Mouse (Mus musculus) forebrain, embryonic 15.5 days (tissue): ENCODE measurements around the gene Tsen15. TPM values are rescaled to one million over a fixed set of nuclear protein-coding genes. Genes with fewer than 3 reads are reported as not detected.
"Not testable (repeated sequence)": the region's sequence is repeated elsewhere in the genome, so short reads cannot be mapped to it uniquely, and the experiment has no call there.

Source experiments
- ATAC-seq: fragments of 200-750 bp; cut with Nextera tagmentation; replicated peaks from 2 replicates; pipeline ENCODE4 v1.8.0; 2017; ENCODE audit warnings: mild to moderate bottlenecking, moderate TSS enrichment, moderate library complexity
- H3K27ac ChIP-seq: fragments of 300-500 bp; sonication (generic); replicated peaks from 2 replicates; pipeline ENCODE4 v1.5.1; 2015; ENCODE audit warnings: mild to moderate bottlenecking, inconsistent platforms
- H3K27me3 ChIP-seq: fragments of 300-500 bp; sonication (generic); 2 replicates; pipeline ENCODE4 v1.6.1; 2015; ENCODE audit warnings: inconsistent platforms
- H3K36me3 ChIP-seq: fragments of 300-500 bp; sonication (generic); 2 replicates; pipeline ENCODE4 v1.6.1; 2015; ENCODE audit warnings: mild to moderate bottlenecking, inconsistent platforms
- H3K4me1 ChIP-seq: fragments of 300-500 bp; sonication (generic); 2 replicates; pipeline ENCODE4 v1.6.1; 2015; ENCODE audit warnings: inconsistent platforms
- H3K4me2 ChIP-seq: fragments of 300-500 bp; sonication (generic); replicated peaks from 2 replicates; pipeline ENCODE4 v1.6.1; 2015; ENCODE audit warnings: mild to moderate bottlenecking, inconsistent platforms
- H3K4me3 ChIP-seq: fragments of 300-500 bp; sonication (generic); 2 replicates; pipeline ENCODE4 v1.5.1; 2015; ENCODE audit warnings: mild to moderate bottlenecking, inconsistent platforms
- H3K9ac ChIP-seq: fragments of 300-500 bp; sonication (generic); replicated peaks from 2 replicates; pipeline ENCODE4 v1.6.1; 2015; ENCODE audit warnings: mild to moderate bottlenecking, inconsistent platforms
- H3K9me3 ChIP-seq: fragments of 300-500 bp; sonication (generic); 2 replicates; pipeline ENCODE4 v1.6.1; 2016; ENCODE audit warnings: inconsistent platforms
- WGBS: fragments of 180-500 bp; shearing (Covaris S2); methylation state at CpG from one replicate; pipeline ENCODE4 v1.1.7; 2015; ENCODE audit warnings: mixed read lengths; 5-methylcytosine and 5-hydroxymethylcytosine counted together
- polyA plus RNA-seq: library from polyadenylated mRNA; unstranded; fragments of >200 nt; fragmentation: Nextera tagmentation; extraction: Ambion mirVana; gene quantifications from 2 replicates; pipeline ENCODE4 v1.2.1, GENCODE M21; 2015

Gene Tsen15
- polyA plus RNA-seq, 1 experiment from 2014 or later, result 43.0 TPM

DNA sequence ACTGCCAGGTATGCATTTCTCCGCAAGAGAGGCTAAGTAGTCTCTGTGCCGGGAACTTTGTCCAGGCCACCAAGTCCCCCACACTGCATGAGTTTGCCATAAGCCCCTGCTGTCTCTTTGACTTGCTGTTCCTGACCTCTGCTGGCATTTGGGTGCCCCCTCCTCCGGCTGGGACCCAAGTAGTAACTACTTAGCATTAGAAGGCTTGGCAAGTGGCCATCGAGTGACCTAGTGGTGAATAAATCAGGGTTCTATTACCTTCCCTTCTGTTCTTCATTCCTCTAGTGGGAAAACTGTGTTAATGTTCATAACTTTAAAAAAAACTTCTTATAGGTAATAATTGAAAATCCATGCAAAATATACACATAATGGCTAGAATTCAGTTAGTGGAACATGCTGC, 22.9 kb upstream of the Tsen15 start:
- Histone ChIP-seq H3K9me3 (peaks cover 8% of the 10 kb centered on the region; the same call in 1 of the 2 replicates), H3K27ac (no peak overlapping the region), H3K4me2 (no peak overlapping the region), H3K4me3 (no peak overlapping the region), H3K9ac (no peak overlapping the region), H3K4me1 (peaks cover 24% of the 10 kb centered on the region), H3K27me3 (no peaks in the 10 kb centered on the region), H3K36me3 (no peaks in the 10 kb centered on the region)
- WGBS, result 83% methylated on average over 4 of the region's 4 CpGs
- ATAC-seq, result no peak

- ATAC-seq, result peak; percentile 41; the same call in 1 of the 2 replicates
- Histone ChIP-seq H3K27me3 (no peaks in the 10 kb centered on the region), H3K4me2 (peak overlapping the region; percentile 24), H3K27ac (no peak overlapping the region), H3K4me1 (peaks cover 22% of the 10 kb centered on the region; the same call in 1 of the 2 replicates), H3K9me3 (peaks cover 2% of the 10 kb centered on the region; the same call in 1 of the 2 replicates), H3K4me3 (no peak overlapping the region), H3K9ac (no peak overlapping the region), H3K36me3 (no peaks in the 10 kb centered on the region)
- WGBS, result 40% methylated on average over 22 of the region's 22 CpGs
Measured at GRCm38 (mm10) chr1:152407021-152407946, 20.8 kb upstream of the Tsen15 start.

DNA sequence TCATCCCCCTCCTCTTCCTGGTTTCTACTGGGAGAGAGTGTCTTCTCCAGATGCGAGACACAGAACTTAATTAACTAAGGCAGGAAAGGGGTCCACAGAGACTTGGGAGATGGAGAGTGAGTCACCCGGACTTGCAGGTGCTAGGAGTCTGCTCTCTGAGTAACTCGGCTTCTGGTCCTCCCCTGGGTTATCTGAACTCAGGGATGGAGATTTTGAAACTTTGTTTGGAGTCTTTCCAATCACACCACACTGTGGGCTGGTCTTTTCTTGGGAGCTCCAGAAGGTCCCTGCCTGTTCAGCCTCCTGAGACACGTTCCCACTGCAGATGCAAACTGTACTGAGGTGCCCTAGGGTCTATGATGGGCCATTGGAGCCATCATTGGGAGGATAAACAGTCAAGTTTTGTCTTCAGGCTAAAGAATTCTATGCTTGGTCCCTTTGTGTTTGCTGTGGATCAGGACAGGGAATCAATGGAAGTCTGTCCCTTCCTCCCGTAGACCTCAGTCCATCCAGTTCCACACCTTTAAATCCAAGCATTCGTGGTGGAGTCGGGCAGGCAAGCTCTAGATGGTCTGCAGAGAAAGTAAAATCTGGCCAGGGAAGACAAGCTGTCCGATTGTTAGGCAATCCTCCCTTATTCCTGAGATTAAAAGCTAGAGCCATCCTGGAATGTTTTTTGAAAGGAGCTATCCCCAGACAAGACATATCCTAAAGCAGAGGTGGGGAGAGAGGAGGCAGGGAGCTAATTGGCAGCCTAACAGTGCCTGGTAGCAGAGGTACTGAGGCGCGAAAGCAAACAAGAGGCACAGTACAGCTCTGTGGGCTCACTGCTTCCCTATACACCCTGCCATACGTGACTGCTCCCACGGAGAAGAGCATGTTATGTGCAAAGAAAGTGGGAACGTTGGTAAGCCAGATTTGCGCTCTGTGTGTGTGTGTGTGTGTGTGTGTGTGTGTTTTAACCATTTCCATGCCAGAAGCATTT, 14.4 kb upstream of the Tsen15 start:
- Histone ChIP-seq H3K36me3 (no peaks in the 10 kb centered on the region), H3K27me3 (peaks cover 6% of the 10 kb centered on the region; the same call in 1 of the 2 replicates), H3K27ac (no peak overlapping the region), H3K9me3 (no peaks in the 10 kb centered on the region), H3K4me1 (peaks cover 17% of the 10 kb centered on the region), H3K4me2 (peak overlapping the region; percentile 86), H3K4me3 (peak overlapping the region; percentile 56), H3K9ac (peak overlapping the region; percentile 56)
- peak; percentile 59; the same call in 1 of the 2 replicates for ATAC-seq
- WGBS, result 7% methylated on average over 14 of the region's 14 CpGs

DNA sequence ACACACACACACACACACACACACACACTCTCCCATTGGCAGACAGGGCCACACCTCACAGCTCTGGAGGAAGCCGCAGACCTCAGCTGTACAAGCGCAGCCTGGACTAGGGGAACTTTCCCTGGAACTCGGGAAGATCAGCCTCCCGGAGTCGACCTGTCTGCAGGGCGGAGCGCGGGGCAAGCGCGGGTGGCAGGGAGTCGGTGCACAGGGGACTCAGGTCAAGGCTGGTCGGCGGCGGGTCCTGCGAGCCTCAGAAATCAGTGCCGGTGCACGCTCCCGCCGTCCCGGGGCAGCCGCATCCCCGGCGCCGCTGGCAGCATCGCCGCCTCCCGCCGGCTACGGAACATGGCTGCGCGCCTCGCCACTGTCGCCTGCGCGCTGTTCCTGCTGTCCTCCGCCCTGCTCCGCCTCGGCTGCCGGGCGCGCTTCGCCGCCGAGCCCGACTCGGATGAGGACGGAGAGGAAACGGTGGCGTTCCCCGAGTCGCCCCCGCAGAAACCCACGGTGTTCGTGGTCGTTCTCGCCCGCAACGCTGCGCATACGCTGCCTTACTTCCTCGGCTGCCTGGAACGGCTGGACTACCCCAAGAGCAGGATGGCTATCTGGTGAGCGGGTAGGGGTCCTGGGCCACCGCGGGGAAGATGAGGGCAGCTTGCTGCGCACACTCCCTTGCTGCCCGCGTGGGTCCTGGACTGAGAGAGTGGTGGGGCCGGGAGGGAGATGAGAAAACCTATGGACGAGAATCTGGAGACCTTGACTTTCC, 13.5 kb upstream of the Tsen15 start, which contains the start of gene Colgalt2:
Gene Colgalt2, plus strand, starts transcription at position 41 of the 766 bp plus-strand sequence.
- WGBS, result under 1% methylated on average over 70 of the region's 70 CpGs
- H3K4me3 ChIP-seq, result peak within 1 kb of the TSS; percentile 56
- peak within 1 kb of the TSS; percentile 24; the same call in 1 of the 2 replicates for H3K27ac ChIP-seq
- peaks cover 6% of the 10 kb centered on the region; the same call in 1 of the 2 replicates for H3K27me3 ChIP-seq
- peak; percentile 86 for ATAC-seq
- H3K9me3 ChIP-seq, result no peaks in the 10 kb centered on the region
- no peaks in the 10 kb centered on the region for H3K36me3 ChIP-seq
- H3K4me1 ChIP-seq, result peaks cover 17% of the 10 kb centered on the region
- peak within 1 kb of the TSS; percentile 86 for H3K4me2 ChIP-seq
- H3K9ac ChIP-seq, result peak within 1 kb of the TSS; percentile 56

GRCm38 (mm10) chr1:152398708-152399107, 12.2 kb upstream of the Tsen15 start:
- Histone ChIP-seq H3K4me1 (peaks cover 17% of the 10 kb centered on the region), H3K9ac (no peak overlapping the region), H3K9me3 (no peaks in the 10 kb centered on the region), H3K27ac (no peak overlapping the region), H3K36me3 (no peaks in the 10 kb centered on the region), H3K4me2 (no peak overlapping the region), H3K27me3 (peaks cover 6% of the 10 kb centered on the region; the same call in 1 of the 2 replicates), H3K4me3 (no peak overlapping the region)
- no peak for ATAC-seq
- WGBS, result 62% methylated on average over 1 of the region's 1 CpGs

- no peaks in the 10 kb centered on the region for H3K36me3 ChIP-seq
- no peak overlapping the region for H3K4me3 ChIP-seq
- ATAC-seq, result no peak
- no peaks in the 10 kb centered on the region for H3K9me3 ChIP-seq
- WGBS, result 69% methylated on average over 4 of the region's 4 CpGs
- peaks cover 6% of the 10 kb centered on the region; the same call in 1 of the 2 replicates for H3K27me3 ChIP-seq
- no peak overlapping the region for H3K9ac ChIP-seq
- H3K4me1 ChIP-seq, result 0 out of 2 replicates have a peak, but pooled peaks cover 5% of the 10 kb centered on the region
- no peak overlapping the region for H3K27ac ChIP-seq
- H3K4me2 ChIP-seq, result no peak overlapping the region
Measured at GRCm38 (mm10) chr1:152394956-152395515, 8.5 kb upstream of the Tsen15 start.

DNA sequence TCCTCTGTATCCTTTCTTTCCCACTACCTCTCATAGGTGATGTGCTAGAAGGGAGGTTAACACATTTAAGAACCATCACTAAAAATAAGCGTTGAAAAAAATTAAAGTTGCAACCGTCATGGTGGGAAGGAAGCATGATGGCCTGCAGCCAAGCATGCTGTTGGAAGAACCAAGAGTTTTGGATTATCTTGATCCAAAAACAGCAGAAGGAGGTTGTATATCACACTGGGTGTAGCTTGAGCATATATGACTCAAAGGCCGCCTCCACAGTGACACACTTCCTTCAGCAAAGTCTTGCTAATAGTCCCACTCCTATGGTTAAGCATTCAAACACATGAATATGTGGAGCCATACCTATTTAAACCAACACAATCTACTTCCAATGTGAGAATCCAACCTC, 7.6 kb upstream of the Tsen15 start:
- H3K4me3 ChIP-seq, result no peak overlapping the region
- H3K9me3 ChIP-seq, result no peaks in the 10 kb centered on the region
- H3K9ac ChIP-seq, result no peak overlapping the region
- H3K4me2 ChIP-seq, result no peak overlapping the region
- H3K27ac ChIP-seq, result no peak overlapping the region
- no peak for ATAC-seq
- WGBS, result 87% methylated on average over 3 of the region's 3 CpGs
- no peaks in the 10 kb centered on the region for H3K4me1 ChIP-seq
- H3K27me3 ChIP-seq, result peaks cover 6% of the 10 kb centered on the region; the same call in 1 of the 2 replicates
- no peaks in the 10 kb centered on the region for H3K36me3 ChIP-seq

DNA sequence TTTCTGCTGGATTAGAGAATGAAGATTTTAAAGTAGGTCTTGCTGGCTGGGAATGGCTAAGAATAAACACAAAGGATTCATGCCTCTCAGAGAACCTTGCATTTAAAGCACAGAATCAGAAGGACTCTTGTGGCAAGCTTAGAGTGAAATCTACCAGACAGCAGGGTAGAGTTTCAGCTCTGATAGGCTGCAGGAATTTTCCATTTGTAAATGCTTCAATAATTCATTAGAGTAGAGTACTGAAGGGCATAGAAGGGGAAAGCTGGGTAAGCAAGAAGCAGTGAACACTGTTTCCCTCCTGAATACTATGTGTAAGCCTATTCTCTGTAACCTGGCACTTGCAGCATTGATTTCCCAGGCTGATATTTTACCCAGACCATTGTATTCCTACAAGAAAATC, 2.8 kb upstream of the Tsen15 start:
- ATAC-seq, result no peak
- H3K27ac ChIP-seq, result no peak overlapping the region
- no peaks in the 10 kb centered on the region for H3K9me3 ChIP-seq
- H3K27me3 ChIP-seq, result no peaks in the 10 kb centered on the region
- H3K4me2 ChIP-seq, result no peak overlapping the region
- peaks cover 11% of the 10 kb centered on the region for H3K4me1 ChIP-seq
- H3K36me3 ChIP-seq, result no peaks in the 10 kb centered on the region
- no peak overlapping the region for H3K9ac ChIP-seq
- H3K4me3 ChIP-seq, result no peak overlapping the region

DNA sequence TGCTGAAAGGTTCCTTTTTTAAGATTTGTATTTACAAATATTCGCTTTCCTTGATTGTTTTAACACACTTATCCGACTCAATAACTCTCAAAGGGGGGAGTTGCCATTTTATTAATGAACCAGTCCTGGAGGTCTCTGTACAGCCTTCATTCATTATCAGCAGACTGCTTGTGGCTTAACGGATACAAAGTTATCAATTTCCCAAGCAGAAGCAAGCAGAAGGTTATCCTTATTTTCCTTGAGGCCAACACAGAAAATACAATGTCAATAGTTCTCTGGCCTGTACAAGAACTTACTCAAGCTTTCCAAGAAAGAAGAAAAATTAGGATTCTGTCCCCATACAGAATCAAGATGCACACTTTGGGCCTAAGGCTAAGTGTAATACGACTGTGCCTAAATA, 795 bp downstream of the Tsen15 start:
- WGBS, result 13% methylated on average over 2 of the region's 4 CpGs
- peaks cover 11% of the 10 kb centered on the region for H3K4me1 ChIP-seq

GRCm38 (mm10) chr1:152384589-152384988, 1.9 kb downstream of the Tsen15 start:
- Histone ChIP-seq H3K4me2 (no peak overlapping the region), H3K36me3 (no peaks in the 10 kb centered on the region), H3K27ac (no peak overlapping the region), H3K9ac (no peak overlapping the region), H3K4me1 (peaks cover 11% of the 10 kb centered on the region), H3K4me3 (no peak overlapping the region), H3K27me3 (no peaks in the 10 kb centered on the region), H3K9me3 (no peaks in the 10 kb centered on the region)
- WGBS, result 83% methylated on average over 1 of the region's 1 CpGs
- no peak for ATAC-seq

More for the DNA sequence above, 795 bp downstream of the Tsen15 start:
- Histone ChIP-seq H3K4me3 (peak overlapping the region; percentile 95), H3K4me2 (peak overlapping the region; percentile 88), H3K9ac (peak overlapping the region; percentile 91)
- H3K36me3 ChIP-seq, H3K27me3 ChIP-seq, H3K9me3 ChIP-seq, H3K27ac ChIP-seq, ATAC-seq: not testable (repeated sequence)

DNA sequence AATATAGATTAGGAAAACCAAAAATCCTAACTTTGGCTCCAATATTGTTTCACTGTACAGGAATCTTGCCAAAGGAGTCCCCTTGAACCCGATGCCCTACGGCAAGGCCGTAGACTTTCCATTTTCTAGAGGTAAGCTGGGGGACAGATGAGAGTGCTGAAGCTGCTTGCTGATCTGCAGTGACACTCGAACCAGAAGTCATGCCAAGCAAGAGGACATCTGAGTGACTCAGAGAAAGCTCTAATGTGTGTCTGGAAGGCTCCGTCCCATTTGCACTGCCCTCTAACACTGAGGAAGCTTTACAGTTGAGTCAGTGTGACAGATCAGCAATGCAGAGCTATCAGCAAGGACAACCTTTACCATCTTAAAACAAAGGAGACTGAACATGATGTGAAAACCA, 8.2 kb downstream of the Tsen15 start:
- Histone ChIP-seq H3K4me2 (no peak overlapping the region), H3K27me3 (no peaks in the 10 kb centered on the region), H3K27ac (no peak overlapping the region), H3K9ac (no peak overlapping the region), H3K4me1 (no peaks in the 10 kb centered on the region), H3K36me3 (no peaks in the 10 kb centered on the region), H3K4me3 (no peak overlapping the region), H3K9me3 (no peaks in the 10 kb centered on the region)
- 91% methylated on average over 5 of the region's 5 CpGs for WGBS
- ATAC-seq, result no peak
